Mouse (Mus musculus) gastrocnemius, postnatal 10 days (tissue): ENCODE data around the gene Fgfr2. TPM values are rescaled to one million over a fixed set of nuclear protein-coding genes. Genes with fewer than 3 reads are reported as not detected.
A peak's percentile ranks its signal among the peaks of the same experiment; 100 is the strongest.
"Not testable (repeated sequence)": the region's sequence is repeated elsewhere in the genome, so short reads cannot be mapped to it uniquely, and the experiment has no call there.

Experiments
- DNase-seq: peaks from one replicate; pipeline ENCODE4 v3.0.0; 2021; ENCODE audit warnings: mixed read lengths
- total RNA-seq, 2 experiments: library from RNA; stranded (reverse); gene quantifications; 2 replicates each; pipeline ENCODE4 v1.2.3; 2021

The Fgfr2 gene
- total RNA-seq, 2 experiments from 2014 or later = 3.0 to 6.1 TPM

DNA sequence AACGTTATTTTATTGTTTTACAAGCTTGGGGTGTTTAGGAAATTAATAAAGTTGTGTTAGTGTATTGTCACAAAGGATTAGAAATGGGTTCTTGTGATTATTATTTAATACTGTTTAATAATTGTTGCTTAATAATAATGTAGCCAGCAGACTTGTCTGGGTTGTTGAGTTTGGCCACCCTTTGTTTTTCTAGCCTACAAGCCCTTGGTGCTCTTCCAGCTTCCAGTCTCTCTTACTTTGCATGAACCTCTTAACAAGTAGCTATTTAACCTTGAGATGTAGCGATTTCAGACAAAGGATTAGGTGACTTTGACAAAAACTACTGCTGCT is 1711.2 kb downstream of the Fgfr2 start:
- no peak for DNase-seq

DNA sequence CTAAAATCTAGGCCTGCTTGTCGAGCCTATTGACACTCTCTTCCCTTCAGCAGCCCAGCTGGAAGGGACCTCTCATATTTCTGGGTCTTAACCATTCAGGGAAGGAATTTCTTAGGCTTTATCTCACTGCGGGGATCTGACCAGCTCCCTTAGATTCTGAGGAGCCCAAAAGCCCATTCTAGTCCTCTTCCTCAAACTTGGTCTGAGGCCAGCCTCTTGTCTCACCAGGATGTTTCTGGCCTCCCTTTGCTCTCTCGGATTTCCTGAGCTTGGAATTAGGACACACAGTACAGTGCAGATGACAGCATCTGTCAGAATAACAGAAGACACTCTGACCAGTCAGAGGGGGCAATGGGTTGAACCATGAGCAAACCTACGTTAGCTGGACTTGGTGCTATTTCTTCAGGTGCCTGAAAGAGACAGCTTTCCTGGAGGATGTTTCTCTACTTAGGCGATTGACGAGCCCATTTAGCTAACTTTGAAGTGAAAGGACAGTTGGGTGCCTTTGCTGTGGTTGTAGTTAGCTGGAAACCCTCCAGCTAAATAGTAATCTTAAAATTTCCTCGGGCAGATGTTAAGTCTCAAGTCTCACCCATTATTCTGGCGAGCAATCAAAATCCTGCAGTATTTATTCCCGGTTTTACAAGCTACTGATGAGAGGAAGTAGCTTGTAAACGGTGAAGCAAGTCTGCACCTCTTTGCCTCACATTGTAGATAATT is 1711.8 kb downstream of the Fgfr2 start:
- peak; percentile 17 for DNase-seq

DNA sequence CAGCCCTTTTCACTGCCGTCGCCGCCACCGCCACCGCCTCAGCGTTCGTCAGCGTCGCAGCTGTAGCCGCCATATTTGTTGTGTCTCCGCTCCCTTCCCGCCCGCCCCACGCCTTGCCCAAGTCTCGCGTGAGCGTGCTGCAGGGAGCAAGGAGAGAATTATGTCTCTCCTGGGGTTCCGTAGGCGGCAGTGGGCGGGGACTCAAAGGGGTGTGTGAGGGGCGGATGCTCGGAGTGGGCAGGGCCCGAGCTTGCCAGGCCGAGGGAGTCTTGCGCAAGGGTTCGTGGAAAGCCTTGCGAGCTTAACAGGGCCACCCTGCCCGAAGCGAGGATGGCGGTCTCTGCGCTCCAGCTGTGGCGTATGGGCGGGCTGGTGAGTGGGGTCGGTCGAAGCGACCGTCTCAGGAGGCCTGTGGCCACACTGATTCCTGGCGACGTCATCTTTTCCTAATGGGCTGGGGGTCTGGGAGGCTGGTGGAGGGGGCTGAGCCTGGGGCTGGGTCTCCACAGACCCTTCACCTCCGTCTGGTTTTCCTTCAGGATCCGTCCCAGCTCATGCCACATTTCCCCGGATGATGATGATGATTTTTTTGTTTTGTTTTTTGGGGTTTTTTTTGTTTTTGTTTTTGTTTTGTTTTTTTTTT is 1712.6 kb downstream of the Fgfr2 start, which contains the start of the genes Ikzf5 and Acadsb:
Gene Ikzf5 (minus strand): TSS at position 106 of the 643 bp plus-strand sequence.
Gene Acadsb (plus strand): TSS at position 186 of the 643 bp plus-strand sequence.
- DNase-seq = peak; percentile 98

DNA sequence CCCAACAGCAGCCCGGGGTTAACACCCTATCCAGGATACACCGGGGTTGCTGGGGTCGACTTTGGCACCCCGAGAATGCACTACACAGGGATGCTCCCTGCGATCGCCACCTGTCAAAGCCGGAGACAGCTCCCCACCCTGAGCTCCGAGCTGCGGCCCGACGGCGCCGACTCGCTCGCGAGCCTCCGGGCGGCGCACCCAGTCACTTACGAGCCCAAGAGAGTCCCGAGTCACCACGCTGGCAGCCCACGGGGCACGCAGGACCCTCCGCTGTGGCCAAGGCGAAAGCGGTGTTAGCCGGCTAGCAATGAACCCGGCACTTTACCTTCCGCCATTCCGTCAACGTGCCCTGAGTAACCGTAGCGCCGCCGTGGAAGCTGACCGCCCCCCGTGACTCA is 1713.2 kb downstream of the Fgfr2 start:
- no peak for DNase-seq

DNA sequence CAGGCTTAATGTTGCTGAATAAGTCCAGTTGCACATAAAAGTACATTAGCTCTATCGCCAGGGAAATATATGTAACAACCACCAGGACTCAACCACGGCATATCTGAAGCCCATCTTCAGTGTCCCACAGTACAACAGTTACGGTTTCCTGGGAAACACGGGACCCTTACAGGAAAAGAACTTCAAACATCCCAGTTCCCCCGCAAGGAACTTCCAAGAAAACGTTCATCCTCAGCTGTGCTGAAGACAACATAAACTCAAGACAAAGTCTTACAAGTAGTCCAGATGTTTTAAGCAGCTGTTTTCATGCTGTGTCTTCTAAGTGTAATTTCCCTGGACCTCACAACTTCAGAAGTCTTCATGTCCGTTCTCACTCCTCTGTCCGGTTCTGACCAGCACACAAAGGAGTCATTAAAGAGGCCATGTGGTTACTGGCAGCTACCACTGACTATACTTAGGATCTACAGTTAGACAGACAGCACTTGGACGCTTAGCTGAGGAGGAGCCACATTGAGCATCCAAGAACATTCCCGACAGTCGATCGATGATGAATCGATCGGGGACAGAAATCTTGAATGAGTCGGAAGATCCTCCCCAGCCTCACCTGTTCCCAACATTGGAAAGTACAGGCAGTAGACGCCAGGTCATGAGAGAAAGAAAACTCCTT is 1713.7 kb downstream of the Fgfr2 start:
- no peak for DNase-seq

DNA sequence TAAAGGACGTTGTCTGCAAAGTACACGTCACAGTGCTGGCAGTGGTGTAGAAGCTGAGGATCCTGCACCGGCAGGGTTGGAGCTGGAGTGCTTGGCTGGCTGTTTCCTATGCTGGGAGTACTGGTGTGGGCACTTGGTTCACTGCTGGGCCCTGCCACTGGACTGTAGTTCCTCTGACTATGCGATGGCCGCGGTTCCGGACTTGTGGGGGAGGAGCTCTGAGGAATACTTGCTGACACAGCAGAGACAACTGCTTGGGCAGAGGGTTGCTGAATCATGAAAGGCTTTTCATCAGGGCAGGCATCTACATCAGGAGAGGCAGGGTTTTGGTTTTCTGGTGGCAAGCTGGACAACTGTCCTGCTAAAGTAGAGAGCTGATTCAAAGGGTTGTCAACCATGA is 1731.4 kb downstream of the Fgfr2 start:
- DNase-seq = not testable (repeated sequence)

DNA sequence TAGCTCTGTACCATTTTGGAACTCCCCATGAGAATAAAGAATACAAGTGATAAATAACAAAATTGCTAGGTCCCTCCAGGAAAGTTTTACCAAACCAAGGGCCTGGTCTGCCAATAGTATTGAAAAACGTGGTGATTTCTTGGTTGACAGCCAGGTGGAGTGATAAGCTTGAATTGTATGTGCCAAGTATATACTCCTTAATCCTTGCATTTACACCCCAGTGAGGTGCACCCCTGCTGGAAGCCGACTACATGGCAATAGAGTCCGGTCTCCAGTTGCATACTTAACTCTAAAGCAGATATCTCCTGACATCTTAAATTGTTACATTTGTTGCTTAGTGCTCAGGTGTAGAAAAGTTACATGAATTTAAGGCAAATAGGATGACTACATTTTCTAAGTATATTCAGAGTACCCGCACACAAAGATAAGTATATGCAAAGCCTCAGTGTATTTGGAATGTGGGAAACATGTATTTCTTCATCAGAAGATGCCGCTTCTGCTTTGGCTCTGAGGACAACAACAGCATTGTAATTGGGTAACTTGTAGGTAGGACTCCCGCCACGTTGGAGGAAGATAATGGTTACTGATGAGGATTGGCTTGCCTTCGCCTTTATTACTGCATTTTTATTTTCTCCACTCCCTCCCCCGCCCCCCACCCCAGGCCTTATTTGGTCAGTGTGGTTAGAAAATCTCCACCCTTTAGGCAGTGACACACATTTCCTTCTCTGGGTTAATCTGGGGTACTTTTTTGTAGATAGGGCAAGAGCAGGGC is 1751.1 kb downstream of the Fgfr2 start:
- no peak for DNase-seq

DNA sequence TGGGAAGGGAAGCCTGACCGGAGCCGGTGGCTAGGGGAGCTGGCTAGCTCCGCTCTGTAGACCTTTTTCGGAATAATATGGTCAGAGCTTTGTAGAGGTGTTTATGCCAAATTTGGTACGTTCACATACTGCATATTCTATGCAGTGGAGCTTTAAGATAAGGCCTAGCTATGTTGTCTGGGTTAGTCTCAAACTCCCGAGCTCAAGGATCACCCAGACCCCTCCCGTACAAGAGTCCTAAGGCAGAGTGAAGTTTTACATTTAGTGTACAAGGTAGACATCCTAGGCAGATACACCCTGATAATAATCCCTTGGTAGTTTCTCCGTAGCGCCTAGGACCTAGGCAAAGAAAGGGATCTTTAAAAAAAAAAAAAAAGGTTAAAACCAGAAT is 1751.7 kb downstream of the Fgfr2 start:
- no peak for DNase-seq

DNA sequence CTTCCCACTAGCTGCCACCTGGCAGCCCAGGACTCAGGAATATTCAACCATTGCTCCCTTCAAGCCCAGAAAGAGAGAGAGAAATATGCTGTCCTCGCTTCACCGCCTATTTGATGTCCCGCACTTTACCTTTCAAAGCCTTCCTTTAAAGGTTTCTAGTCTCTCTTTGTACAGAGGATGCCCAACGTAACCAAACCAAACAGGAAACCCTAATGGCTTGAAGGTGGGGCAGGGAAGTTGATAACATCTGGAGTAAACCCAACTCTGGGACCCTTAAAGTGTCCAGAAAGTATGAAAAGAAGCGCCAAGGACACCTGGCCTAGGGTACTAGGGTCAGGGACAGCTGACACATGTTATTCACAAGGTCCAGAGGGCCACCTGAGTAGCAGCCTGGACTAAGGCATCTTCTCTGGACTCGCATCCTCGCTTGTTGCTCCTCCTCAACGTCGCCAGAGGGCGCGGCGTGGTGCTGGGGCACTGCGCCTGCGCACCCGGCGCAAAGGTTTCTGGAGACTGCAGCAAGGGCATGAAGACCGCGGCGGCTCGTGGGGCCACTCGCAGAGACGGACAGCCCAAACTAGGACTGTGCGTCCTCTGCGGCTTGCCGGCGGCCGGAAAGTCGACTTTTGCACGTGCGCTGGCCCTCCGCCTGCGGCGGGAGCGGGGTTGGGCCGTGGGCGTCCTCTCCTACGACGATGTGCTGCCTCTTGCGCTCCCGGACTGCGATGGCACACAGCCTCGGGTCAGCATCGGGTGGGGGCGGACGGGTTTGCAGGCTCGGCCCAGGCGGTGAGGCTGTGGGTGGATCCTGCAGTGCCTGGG is 1752.3 kb downstream of the Fgfr2 start, which contains the start of gene Pstk:
Gene Pstk (plus strand): TSS at position 494 of the 822 bp plus-strand sequence.
- DNase-seq = peak; percentile 89

DNA sequence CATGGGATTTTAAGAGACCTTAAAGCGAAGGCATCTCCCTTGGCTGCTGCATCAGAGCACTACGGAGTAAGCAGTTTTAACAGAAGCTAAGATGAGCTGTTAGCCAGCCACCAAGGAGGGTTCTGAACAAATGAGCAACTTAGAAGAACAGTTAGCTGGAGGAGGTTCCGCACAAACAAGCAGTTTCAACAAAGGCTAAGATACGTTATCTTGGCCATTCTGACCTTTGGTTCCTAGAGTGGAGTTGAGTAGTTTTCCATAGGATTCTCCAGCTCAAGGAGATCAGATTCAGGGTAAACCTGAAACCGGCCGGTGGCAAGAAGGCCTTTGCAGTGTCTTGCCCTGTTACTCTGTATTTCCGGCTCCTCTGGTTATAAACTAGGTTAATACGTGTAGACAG is 1759.0 kb downstream of the Fgfr2 start:
- DNase-seq = no peak

DNA sequence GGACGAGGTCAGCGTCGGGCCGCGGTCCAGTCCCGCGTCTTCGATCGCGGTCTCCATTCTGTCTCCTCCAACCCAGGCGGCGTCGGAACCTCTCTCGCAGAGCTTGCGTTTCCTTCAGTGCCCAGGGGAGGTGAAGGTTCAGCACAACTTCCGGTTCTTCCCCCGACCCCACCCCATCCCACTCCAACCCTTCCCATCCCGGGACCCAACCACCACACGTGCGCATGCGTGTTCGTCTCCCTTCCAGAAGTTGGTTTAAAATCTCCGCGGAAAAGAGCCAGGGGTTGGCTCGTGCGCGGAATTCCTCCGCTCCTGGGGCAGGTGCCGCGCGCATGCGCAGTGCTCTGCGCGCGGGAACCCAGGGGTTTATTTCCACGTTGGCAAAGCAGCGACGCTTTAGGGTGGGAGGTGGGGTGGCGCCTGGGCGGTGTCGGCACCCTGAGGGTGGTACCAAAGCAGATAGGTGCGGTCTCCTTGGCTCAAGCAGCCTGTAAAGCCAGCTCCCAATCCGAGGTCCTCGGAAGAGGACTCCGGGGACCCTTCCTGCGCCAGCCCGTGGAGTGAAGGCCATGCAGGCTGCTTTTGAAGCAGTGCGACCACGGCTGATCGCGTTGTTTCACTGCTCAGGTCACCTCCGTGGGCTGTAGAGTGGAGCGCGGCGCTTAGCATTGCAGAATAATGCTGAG is 1760.4 kb downstream of the Fgfr2 start, which contains the start of gene 2310057M21Rik:
Gene 2310057M21Rik (minus strand): TSS at position 145 of the 686 bp plus-strand sequence.
- DNase-seq = peak; percentile 93

DNA sequence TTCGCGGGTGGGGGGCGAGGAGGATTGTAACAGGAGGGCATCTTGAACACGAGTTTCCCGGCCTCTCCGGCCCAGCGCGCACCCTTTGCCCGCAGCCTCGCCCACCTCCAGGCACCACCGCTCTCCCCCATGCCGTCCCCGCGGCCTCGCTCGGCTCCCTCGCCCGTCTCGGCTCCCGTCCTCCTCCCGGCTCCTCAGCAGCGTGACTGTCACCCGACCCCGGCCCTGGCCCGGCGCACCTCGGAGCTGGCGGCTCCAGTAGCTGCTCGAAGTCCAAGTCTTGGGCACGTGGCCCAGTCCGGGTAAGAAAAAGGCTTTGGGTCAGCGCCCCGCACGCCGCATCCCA is 1760.9 kb downstream of the Fgfr2 start:
- no peak for DNase-seq

DNA sequence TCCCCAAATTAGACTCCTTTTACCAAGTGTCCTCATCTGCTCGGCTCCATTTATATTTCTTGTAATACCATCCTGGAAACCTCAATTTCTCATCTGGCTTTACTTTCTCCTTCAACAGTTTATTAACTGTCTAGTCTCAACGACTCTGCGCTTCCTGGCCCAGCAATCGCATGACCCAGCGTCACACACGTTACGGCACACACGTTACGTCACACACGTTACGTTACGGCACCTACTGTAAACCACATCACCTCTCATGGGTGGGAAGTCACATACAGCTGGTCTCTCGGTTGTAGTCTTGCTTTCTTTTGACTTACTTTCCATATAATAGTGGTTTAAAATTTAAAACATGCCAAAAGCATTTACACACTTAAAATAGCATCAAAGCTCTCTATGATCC is 1767.0 kb downstream of the Fgfr2 start:
- DNase-seq = no peak

DNA sequence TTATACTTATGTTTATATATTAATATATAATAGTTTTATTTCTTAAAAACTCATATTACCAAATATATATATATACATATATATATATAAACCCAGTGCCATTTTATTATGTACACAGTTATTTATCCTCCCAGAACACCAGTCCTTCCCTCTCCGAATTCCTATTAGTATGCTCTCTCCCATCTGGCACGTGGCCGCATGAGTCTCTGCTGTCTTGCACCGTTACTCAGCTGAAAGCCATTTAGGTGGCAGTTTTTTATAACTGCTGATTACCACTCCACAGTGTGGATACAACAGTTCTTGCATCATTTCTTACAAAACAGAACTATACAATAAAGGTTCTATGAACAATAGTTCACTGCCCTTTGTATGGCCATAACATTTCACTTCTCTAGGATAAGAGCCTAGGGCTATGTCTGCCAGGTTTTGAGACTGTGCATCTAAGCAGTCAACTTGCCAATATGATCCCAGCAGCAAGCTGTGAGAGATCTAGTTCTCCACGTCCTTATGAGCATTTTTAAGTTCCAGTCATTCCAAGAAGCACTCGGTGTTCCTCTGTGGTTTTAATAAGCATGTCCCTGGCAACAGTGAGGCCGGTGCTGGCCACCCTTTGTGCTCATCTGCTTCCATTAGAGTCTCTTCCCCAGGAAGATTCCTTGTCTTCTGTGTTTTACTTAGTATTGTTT is 1777.2 kb downstream of the Fgfr2 start:
- DNase-seq = no peak

DNA sequence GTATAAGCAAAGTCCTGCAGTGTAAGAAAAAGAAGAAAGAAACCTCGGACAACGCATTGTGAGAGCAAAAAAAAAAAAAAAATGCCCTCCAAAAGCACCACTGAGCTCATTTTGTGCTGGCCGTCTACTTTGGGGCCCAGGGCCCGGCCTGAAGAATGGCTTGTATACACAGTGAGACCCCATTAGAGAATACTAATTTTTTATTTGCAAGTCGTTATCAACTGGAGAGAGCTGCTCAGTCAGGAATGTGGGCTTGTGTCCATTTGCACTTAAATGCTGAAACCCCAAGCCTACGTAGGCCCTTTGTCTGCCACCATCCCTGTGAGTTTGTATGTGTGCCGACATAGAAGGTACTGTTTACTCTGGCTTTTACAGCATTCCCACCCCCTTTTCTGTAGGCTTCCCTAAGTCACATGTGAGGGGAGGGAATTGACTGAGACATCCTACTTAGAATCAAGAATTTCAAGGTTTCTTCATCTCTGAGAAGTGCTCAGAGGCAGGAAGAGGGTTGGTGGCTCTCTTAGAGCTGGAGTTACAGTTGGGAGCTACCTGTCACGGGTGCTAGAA is 1785.6 kb downstream of the Fgfr2 start:
- no peak for DNase-seq

DNA sequence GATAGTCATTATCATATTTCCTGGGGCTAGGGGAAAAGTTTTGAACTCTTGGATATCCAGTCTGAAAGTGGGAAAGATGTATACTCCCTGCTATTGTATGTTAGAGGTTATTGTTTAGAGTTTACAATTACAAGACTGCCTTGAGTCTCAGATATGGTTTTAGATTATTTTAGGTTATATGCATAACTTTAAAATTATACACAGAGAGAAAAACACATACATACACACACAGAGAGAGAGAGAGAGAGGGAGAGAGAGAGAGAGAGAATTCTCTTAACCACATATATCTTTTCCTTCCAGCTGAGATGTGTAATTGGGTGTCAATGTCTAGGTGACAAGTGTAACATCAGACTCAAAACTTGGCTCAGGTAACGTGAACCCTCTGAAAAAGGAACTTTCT is 1789.6 kb downstream of the Fgfr2 start, which contains the start of gene Fam24a:
Gene Fam24a (plus strand): TSS at position 301 of the 400 bp plus-strand sequence.
- no peak for DNase-seq

DNA sequence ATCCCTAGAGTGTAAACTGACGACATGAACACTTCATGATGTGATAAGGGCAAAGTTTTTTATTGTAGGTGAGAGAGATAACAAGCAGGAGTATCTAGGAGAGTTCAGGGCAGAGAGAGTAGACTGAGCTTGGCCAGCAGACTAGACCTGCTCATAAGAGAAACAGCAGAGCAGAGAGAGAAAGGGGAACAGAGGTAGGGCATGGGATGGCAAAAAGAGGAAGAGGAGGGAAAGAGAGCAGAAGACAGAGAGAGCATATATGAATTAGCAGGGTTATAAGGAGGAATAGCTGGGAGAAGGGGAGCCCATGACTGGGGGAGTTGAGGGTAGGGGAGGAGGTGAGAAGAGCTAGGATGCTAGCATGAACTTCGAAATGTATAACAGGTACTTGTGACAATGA is 1791.5 kb downstream of the Fgfr2 start:
- no peak for DNase-seq

DNA sequence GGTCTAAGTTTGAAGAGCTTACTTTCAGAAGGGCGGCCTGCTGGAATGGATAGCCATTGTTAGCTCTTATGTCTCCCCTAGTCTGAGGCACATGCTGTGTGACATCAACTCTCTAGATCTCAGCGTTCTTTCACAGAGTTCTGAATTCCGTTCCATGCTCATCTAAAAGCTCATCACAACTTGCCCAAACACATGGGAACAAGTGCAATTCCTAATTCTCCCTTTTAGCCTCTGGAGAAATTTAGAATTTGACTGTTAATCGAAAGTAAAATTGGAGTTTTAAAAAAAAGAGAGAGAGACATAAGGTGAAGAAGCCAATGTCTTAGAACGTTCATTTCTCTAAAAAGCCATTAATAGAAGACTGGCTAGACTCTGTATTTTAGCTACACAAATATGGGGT is 1793.7 kb downstream of the Fgfr2 start, which contains the start of gene Fam24b:
Gene Fam24b (minus strand): TSS at position 101 of the 400 bp plus-strand sequence.
- DNase-seq = no peak

DNA sequence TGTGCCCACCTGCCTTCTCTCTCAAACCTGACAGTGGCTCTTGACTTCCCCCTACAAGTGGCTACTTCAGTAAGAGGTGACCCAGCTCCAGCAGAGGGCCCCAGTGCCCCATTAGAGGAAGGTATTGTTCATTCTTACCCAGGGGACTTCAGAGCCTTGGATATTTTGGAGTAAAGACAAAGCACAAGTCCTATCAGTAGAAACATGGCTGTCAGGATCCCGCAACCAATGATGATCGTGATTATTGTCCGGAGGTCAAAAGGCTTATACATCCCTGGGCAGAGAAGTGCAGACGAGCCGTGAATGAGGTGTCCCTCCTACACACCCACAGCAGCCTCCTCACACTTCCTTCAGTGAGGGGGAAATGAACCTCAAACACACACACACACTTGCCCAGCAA is 1796.1 kb downstream of the Fgfr2 start:
- no peak for DNase-seq

DNA sequence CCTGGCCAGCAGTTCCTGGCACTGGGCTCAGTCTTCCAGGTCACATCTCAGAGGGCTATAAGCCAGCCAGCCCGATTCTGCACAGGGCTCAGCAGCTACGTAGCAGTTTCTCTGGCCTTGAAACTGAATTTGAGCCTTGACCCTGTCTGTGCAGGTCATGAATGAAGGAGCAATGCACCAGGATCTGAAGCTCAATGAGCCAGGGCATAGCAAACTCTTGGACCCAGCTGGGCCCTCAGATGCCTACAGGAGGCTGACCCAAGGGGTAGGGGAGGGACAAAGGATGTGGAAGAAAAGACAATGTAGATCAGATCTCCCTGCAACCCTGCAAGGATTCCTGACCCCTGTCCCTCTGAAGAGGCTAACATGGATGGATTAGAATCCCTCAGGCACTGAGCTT is 1801.0 kb downstream of the Fgfr2 start, which contains the start of gene Cuzd1:
Gene Cuzd1 (minus strand): TSS at position 101 of the 400 bp plus-strand sequence.
- no peak for DNase-seq
